Mouse (Mus musculus): ENCODE results near the gene Afap1l2. TPM values are rescaled to one million over a fixed set of nuclear protein-coding genes. Genes with fewer than 3 reads are reported as not detected.

Gene Afap1l2
- polyA plus RNA-seq, 1 experiment: 5.9 TPM

DNA sequence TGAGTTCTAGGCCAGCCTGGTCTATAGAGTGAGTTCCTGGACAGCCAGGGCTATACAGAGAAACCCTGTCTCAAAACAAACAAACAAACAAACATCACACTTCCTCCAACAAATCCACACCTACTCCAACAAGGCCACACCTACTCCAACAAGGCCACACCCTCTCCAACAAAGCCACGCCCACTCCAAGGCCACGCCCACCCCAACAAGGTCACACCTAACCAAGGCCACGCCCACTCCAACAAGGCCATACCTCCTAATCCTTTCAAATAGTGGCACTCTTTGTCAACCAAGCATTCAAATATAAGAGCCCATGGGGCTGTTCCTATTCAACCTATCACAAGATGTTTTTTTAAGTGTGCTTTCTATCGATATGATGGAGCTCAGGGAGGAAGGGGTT, 18.5 kb upstream of the Afap1l2 start:
- H3K4me3 ChIP-seq (ENCODE audit: control insufficient read depth, insufficient read depth, low read length): no peak overlapping the region
- DNase-seq: no peak
- TF ChIP-seq CTCF (IDR thresholded peaks at IDR 0.05; ENCODE audit: borderline replicate concordance, control insufficient read depth, extremely low read depth, insufficient read depth, low read length, poor library complexity) (no peak), POLR2A (IDR thresholded peaks at IDR 0.05; ENCODE audit: control insufficient read depth, extremely low read depth, insufficient read depth, low read length, poor library complexity) (no peak)
- H3K27me3 ChIP-seq (ENCODE audit: control insufficient read depth, insufficient read depth, low read length): no peaks in the 10 kb centered on the region
- H3K4me1 ChIP-seq (replicated peaks; ENCODE audit: control insufficient read depth, insufficient read depth, low read length): 0 out of 2 replicates have a peak, but pooled peaks cover 3% of the 10 kb centered on the region
- WGBS: 87% methylated on average over 4 of the region's 4 CpGs
- H3K27ac ChIP-seq (ENCODE audit: control insufficient read depth, insufficient read depth, low read length): no peak overlapping the region
- no peaks in the 10 kb centered on the region for H3K36me3 ChIP-seq (ENCODE audit: control insufficient read depth, insufficient read depth, low read length)

- no peaks in the 10 kb centered on the region for H3K27me3 ChIP-seq (ENCODE audit: control insufficient read depth, insufficient read depth, low read length)
- TF ChIP-seq CTCF (IDR thresholded peaks at IDR 0.05; ENCODE audit: borderline replicate concordance, control insufficient read depth, extremely low read depth, insufficient read depth, low read length, poor library complexity) (no peak), POLR2A (IDR thresholded peaks at IDR 0.05; ENCODE audit: control insufficient read depth, extremely low read depth, insufficient read depth, low read length, poor library complexity) (no peak)
- 80% methylated on average over 8 of the region's 8 CpGs for WGBS
- H3K4me3 ChIP-seq (ENCODE audit: control insufficient read depth, insufficient read depth, low read length): no peak overlapping the region
- no peaks in the 10 kb centered on the region for H3K36me3 ChIP-seq (ENCODE audit: control insufficient read depth, insufficient read depth, low read length)
- H3K27ac ChIP-seq (ENCODE audit: control insufficient read depth, insufficient read depth, low read length): no peak overlapping the region
- H3K4me1 ChIP-seq (replicated peaks; ENCODE audit: control insufficient read depth, insufficient read depth, low read length): no peaks in the 10 kb centered on the region
- no peak for DNase-seq
Measured at GRCm38 (mm10) chr19:57017785-57018179, 9.8 kb upstream of the Afap1l2 start.

GRCm38 (mm10) chr19:57016995-57017784, 9.2 kb upstream of the Afap1l2 start:
- Histone ChIP-seq H3K27me3 (ENCODE audit: control insufficient read depth, insufficient read depth, low read length) (no peaks in the 10 kb centered on the region), H3K4me1 (replicated peaks; ENCODE audit: control insufficient read depth, insufficient read depth, low read length) (no peaks in the 10 kb centered on the region), H3K27ac (ENCODE audit: control insufficient read depth, insufficient read depth, low read length) (no peak overlapping the region), H3K4me3 (ENCODE audit: control insufficient read depth, insufficient read depth, low read length) (no peak overlapping the region), H3K36me3 (ENCODE audit: control insufficient read depth, insufficient read depth, low read length) (no peaks in the 10 kb centered on the region)
- DNase-seq: no peak
- WGBS: 29% methylated on average over 15 of the region's 15 CpGs
- no peak for TF ChIP-seq CTCF (IDR thresholded peaks at IDR 0.05; ENCODE audit: borderline replicate concordance, control insufficient read depth, extremely low read depth, insufficient read depth, low read length, poor library complexity)
- no peak for TF ChIP-seq POLR2A (IDR thresholded peaks at IDR 0.05; ENCODE audit: control insufficient read depth, extremely low read depth, insufficient read depth, low read length, poor library complexity)

GRCm38 (mm10) chr19:57014808-57015207, 6.8 kb upstream of the Afap1l2 start:
- Histone ChIP-seq H3K4me1 (replicated peaks; ENCODE audit: control insufficient read depth, insufficient read depth, low read length) (no peaks in the 10 kb centered on the region), H3K36me3 (ENCODE audit: control insufficient read depth, insufficient read depth, low read length) (no peaks in the 10 kb centered on the region), H3K27ac (ENCODE audit: control insufficient read depth, insufficient read depth, low read length) (no peak overlapping the region), H3K27me3 (ENCODE audit: control insufficient read depth, insufficient read depth, low read length) (no peaks in the 10 kb centered on the region), H3K4me3 (ENCODE audit: control insufficient read depth, insufficient read depth, low read length) (no peak overlapping the region)
- TF ChIP-seq POLR2A (IDR thresholded peaks at IDR 0.05; ENCODE audit: control insufficient read depth, extremely low read depth, insufficient read depth, low read length, poor library complexity): no peak
- 83% methylated on average over 3 of the region's 3 CpGs for WGBS
- no peak for DNase-seq

DNA sequence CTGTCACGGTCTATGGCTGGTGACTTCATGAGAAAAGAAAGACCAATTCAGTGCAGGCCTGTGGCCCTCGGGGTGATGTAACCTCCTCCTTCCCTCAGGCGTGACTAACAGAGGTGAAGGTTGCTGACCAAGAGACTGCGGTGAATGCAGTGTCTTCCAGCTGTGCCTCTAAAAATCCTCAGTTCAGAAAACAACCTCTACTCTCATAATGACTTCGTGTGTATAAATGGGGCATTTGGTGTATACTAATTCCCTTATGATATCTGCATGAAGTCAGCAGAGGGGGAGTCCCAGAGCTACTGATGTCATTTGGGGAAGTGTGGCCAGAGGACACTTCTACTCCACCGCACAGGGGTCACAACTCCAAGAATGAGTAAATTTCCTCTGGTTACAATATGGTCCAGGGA, 5.2 kb upstream of the Afap1l2 start:
- Histone ChIP-seq H3K36me3 (ENCODE audit: control insufficient read depth, insufficient read depth, low read length) (no peaks in the 10 kb centered on the region), H3K4me1 (replicated peaks; ENCODE audit: control insufficient read depth, insufficient read depth, low read length) (no peaks in the 10 kb centered on the region), H3K27me3 (ENCODE audit: control insufficient read depth, insufficient read depth, low read length) (peaks cover under 1% of the 10 kb centered on the region; the same call in 1 of the 2 replicates), H3K4me3 (ENCODE audit: control insufficient read depth, insufficient read depth, low read length) (no peak overlapping the region), H3K27ac (ENCODE audit: control insufficient read depth, insufficient read depth, low read length) (no peak overlapping the region)
- WGBS: 80% methylated on average over 6 of the region's 6 CpGs
- no peak for DNase-seq
- TF ChIP-seq POLR2A (IDR thresholded peaks at IDR 0.05; ENCODE audit: control insufficient read depth, extremely low read depth, insufficient read depth, low read length, poor library complexity) (no peak), CTCF (IDR thresholded peaks at IDR 0.05; ENCODE audit: borderline replicate concordance, control insufficient read depth, extremely low read depth, insufficient read depth, low read length, poor library complexity) (no peak)

- DNase-seq: no peak
- no peak overlapping the region for H3K27ac ChIP-seq (ENCODE audit: control insufficient read depth, insufficient read depth, low read length)
- H3K4me1 ChIP-seq (replicated peaks; ENCODE audit: control insufficient read depth, insufficient read depth, low read length): no peaks in the 10 kb centered on the region
- no peaks in the 10 kb centered on the region for H3K36me3 ChIP-seq (ENCODE audit: control insufficient read depth, insufficient read depth, low read length)
- H3K27me3 ChIP-seq (ENCODE audit: control insufficient read depth, insufficient read depth, low read length): peaks cover 5% of the 10 kb centered on the region; the same call in 1 of the 2 replicates
- no peak overlapping the region for H3K4me3 ChIP-seq (ENCODE audit: control insufficient read depth, insufficient read depth, low read length)
- 63% methylated on average over 3 of the region's 3 CpGs for WGBS
- TF ChIP-seq POLR2A (IDR thresholded peaks at IDR 0.05; ENCODE audit: control insufficient read depth, extremely low read depth, insufficient read depth, low read length, poor library complexity) (no peak), CTCF (IDR thresholded peaks at IDR 0.05; ENCODE audit: borderline replicate concordance, control insufficient read depth, extremely low read depth, insufficient read depth, low read length, poor library complexity) (no peak)
Measured at GRCm38 (mm10) chr19:57012068-57012467, 4.0 kb upstream of the Afap1l2 start.

All from thymus, adult 2 months (tissue).